Mouse (Mus musculus) right cerebral cortex, postnatal 14 days (tissue): ENCODE results near the gene Slco2a1.

Source experiments
- DNase-seq: peaks from one replicate; pipeline ENCODE4 v3.0.0; 2022

The Slco2a1 gene

GRCm38 (mm10) chr9:103124746-103125145 is 136.2 kb downstream of the Slco2a1 start:
- DNase-seq: no peak

- no peak for DNase-seq
Measured at GRCm38 (mm10) chr9:103133493-103134124, 145.1 kb downstream of the Slco2a1 start.

- no peak for DNase-seq
Measured at GRCm38 (mm10) chr9:103134450-103135030, 146.0 kb downstream of the Slco2a1 start.

- DNase-seq: no peak
Measured at GRCm38 (mm10) chr9:103139481-103139880, 151.0 kb downstream of the Slco2a1 start.

- no peak for DNase-seq
Measured at GRCm38 (mm10) chr9:103140384-103140783, 151.9 kb downstream of the Slco2a1 start.

GRCm38 (mm10) chr9:103141266-103141665 is 152.8 kb downstream of the Slco2a1 start:
- DNase-seq: no peak

- no peak for DNase-seq
Measured at GRCm38 (mm10) chr9:103143881-103144280, 155.4 kb downstream of the Slco2a1 start.

- DNase-seq: no peak
Measured at GRCm38 (mm10) chr9:103145351-103145750, 156.8 kb downstream of the Slco2a1 start.
